Mouse (Mus musculus): ENCODE measurements around the gene Dmd.
A peak's percentile ranks its signal among the peaks of the same experiment; 100 is the strongest.

Gene Dmd

DNA sequence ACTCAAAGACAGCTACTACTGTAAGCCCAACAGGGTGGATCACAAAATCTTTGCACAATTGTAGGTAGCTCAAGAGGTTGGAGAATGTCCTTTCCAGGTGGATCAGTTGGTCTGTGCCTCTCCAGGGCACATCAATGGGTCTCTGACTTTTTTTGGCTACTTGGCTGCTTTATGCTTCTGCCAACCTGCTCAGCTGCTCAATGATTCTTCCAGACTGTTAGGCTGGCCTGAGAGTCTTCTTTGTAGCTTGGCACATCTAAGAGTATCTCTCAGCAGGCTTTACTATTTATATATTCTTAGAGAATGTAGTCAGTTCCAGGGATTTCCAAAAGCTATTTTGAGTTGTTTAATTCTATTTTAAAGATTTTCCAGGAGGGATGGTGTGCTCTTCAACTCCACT, 1416.3 kb downstream of the Dmd start:
- no peak for DNase-seq (ENCODE audit: low spot score in 2 of 2)

GRCm38 (mm10) chrX:84435608-84436007, 1486.9 kb downstream of the Dmd start:
- no peak for DNase-seq (ENCODE audit: low spot score in 2 of 2)

DNA sequence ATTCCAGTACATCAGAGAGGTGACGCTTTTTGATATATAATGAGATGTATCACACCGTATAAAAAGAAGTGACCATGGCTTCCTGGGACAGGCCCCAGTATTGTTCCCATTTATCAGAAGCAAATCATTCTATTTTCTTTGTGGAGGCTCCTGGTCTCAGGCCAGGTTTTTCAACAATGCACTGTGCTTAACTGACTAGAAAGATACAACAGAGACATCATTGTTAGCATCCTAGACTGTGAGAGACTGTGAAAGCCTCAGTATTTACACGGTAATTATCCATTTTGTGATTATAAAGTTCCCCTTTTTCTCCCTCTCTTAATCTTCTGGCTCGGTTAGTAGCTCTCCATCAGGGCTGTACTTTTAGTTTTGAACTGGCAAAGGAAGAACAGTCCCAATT, 1487.9 kb downstream of the Dmd start:
- no peak for DNase-seq (ENCODE audit: low spot score in 2 of 2)

DNA sequence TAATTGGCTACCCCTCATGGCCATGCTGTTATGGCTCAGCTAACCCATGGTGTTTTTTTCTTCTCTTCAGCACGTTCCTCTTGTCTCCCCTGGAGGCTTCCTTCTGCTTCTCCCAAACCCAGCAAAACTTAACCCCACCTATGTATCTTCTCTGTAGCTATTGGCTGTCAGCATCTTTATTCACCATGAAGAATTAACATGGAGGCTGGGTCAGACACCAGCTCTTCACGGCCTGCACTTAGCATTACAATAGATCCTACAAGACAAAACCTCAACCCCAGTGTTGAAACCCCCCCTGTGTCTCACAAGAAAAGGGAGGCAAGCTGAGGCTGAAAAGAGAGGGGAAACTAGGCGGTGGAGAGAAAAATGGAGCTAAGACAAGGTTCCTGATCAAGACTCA, 1494.3 kb downstream of the Dmd start:
- DNase-seq (ENCODE audit: low spot score in 2 of 2), result no peak

GRCm38 (mm10) chrX:84443985-84444384, 1495.3 kb downstream of the Dmd start:
- no peak for DNase-seq (ENCODE audit: low spot score in 2 of 2)

DNA sequence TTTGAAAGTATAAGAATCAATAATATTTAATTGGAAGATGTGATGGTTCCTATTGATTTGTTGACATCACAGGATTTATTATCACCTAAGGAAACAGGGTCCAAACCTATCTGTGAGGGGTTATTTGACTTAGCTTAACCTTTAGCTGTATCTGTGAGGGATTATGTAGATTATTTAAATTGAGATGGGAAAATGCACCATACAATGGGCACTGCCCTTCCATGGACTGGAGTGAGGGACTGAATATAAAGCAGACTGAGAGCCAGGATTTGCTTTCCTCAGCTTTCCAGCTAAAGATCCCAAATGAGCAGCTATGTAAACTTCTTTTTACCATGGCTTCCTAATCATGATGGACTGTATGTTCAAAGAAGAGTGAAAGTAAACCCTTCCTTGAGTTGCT, 1496.0 kb downstream of the Dmd start:
- no peak for DNase-seq (ENCODE audit: low spot score in 2 of 2)

- DNase-seq (ENCODE audit: low spot score in 2 of 2), result peak in 1 of 2 experiments; percentile 64
These were observed 1505.8 kb downstream of the Dmd start for GRCm38 (mm10) chrX:84454473-84454872.

GRCm38 (mm10) chrX:84514650-84515366, 1566.1 kb downstream of the Dmd start:
- DNase-seq (ENCODE audit: low spot score in 2 of 2), result no peak

GRCm38 (mm10) chrX:84551995-84552394, 1603.3 kb downstream of the Dmd start:
- DNase-seq (ENCODE audit: low spot score in 2 of 2), result no peak

DNA sequence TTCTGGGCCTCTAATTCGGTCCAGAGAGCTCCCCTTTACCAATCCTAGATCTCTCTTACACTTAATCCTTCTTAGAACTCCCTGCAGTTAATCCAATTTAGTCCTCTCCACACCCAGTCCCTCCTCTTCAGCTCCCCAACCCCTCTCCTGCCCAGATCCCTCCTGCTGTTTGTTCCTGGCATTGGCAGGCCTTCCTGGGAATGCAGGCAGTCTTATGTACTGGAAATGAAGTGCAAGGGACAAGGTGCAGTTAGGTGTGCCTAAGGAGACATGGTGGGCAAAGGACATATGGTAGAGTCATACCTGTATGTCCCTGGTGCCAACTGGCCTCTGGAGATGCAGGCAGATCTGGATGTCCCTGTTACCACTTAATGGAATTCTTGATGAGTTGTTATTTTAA, 1604.8 kb downstream of the Dmd start:
- DNase-seq (ENCODE audit: low spot score in 2 of 2), result no peak

DNA sequence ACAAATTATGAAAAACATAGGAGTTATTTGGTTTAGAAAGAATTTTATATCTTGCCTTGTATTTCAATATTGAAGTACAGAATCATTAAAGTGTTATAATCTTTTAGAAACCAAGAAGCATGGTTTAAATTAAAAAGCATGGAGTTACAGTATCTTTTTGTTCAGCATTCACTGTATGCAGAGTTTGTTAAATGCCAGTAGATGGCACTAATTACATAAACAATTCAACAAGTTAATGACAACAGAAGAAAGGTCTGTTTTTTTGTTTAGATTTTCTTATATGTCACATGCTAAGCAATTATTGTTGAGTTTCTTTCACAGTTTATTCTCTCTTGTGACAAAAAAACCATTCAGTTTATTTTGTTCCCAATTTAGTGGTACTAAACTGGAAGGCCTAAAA, 1649.8 kb downstream of the Dmd start:
- DNase-seq (ENCODE audit: low spot score in 2 of 2), result no peak

DNA sequence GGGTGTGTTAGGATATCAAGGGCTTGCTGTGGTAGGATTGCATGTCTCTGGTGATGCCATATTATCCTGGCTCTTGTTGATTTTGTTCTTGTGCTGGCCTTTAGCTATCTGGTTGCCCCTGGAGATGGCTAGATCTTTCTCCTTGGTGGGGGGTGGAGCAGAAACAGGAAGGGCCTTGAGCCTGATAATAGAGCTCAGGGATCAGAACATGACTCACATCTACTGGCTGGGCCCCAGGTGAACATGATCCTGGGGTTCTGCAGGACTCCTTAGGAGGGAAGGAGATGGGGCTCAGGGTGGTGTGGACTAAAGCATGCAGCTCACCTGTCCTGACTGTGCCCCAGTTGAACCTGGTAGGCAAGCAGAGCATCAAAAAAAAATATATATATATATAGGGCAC, 1691.8 kb downstream of the Dmd start:
- no peak for DNase-seq (ENCODE audit: low spot score in 2 of 2)

- DNase-seq (ENCODE audit: low spot score in 2 of 2), result no peak
These were observed 1799.0 kb downstream of the Dmd start for GRCm38 (mm10) chrX:84747683-84748082.

DNA sequence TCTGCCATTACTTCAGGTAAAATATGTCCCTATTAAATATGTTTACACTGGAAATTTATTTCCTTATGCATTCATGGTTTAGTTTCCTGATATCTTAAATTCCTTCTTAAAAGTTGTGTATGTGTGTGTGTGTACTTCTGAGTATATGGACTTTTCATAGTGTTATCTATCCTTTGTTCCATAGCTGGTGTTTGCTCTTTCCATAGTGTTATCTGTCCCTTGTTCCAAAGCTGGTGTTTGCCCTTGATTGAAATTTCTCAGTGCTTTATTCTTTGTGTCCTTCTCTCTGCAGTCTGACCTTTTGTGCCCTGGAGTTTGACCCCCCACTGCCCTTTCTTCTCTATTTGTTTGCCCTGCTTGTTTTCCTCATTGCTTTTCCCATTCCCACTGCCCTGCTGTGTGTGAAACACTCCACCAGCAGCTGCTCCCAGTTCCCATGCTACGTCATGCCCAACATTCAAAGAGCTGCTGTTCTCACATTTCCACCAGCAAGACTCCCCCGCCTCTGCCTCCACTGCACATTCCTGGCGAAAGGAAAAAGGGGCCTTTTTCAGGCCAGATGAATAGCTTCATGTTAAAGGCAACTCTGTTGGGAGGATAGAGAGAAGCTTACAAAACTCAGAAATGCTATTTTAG, 1911.5 kb downstream of the Dmd start:
- DNase-seq (ENCODE audit: low spot score in 2 of 2), result no peak

- no peak for DNase-seq (ENCODE audit: low spot score in 2 of 2)
These were observed 1924.4 kb downstream of the Dmd start for GRCm38 (mm10) chrX:84873090-84873489.

DNA sequence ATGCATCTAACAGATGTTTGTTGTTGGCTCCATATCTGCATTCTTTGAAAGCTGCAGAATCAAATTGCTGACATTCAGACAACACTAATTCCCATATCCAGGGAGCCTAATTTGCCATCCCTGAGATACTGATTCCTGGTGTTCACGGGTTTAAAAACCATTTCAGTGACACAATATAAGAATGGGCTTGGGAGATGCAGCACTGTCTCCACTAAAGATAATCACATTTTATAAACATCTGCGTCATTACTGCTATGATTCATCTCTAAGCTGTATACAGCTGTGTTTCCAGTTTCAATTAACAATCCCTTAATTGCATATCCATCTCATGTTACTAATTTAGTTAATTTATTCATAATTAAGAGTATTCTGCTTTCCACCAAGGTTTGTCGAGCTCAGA, 1929.5 kb downstream of the Dmd start:
- no peak for DNase-seq (ENCODE audit: low spot score in 2 of 2)

DNA sequence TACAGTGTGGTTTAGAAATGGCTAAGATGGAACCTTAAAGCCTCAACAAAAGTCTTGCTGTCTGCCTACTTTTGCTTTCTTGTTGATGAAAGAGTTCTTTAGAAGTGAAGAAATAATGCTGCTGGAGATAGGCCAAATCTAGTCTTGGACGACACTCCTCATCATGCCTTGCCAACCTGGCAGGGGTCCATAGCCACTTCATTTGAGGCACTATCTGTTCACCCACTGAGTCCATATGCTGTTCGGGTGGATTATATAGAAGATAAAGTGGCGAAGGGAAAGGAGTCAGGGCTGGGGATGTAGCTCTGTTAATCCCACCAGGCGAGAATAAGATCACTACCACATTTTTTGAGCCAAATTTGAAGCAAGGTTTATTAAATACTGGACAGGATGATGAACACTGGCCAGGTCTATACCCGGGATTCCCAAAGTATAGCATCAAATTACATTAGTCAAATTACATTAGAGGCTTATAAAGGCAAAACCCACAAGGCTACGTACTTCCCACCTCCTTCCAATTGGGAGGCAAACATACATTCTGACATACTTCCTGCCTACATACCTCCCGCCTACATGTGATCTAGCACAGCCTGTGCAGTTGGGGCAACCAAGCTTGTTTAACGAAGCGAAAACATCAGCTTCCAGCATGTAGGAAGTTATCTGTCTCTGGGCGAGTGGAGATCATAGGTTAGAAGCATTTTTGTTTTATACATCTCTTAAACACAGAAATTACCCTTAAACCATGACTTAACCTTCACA, 1984.2 kb downstream of the Dmd start:
- no peak for DNase-seq (ENCODE audit: low spot score in 2 of 2)

- DNase-seq (ENCODE audit: low spot score in 2 of 2), result no peak
These were observed 2011.9 kb downstream of the Dmd start for GRCm38 (mm10) chrX:84960557-84960956.

DNA sequence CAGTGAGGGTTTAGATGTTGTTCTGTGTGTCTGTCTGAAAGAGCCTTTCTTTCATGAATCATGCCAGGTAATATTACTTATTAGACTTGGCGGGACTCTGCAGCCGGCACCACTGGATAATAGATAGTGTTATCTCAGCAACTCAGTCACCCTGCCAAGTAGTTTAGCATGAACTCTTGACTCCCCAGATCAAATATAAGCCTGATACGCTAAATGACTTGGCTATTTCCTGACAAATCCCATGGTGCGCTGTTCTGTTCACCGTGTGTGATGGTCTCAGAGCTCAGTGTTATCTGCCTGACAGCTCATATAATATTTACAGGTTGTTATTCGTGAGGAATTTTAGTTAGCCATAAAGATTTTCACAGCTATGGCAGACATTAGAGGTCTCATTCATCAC, 2012.3 kb downstream of the Dmd start:
- no peak for DNase-seq (ENCODE audit: low spot score in 2 of 2)

- no peak for DNase-seq (ENCODE audit: low spot score in 2 of 2)
These were observed 2059.6 kb downstream of the Dmd start for GRCm38 (mm10) chrX:85008304-85008703.

- no peak for DNase-seq (ENCODE audit: low spot score in 2 of 2)
These were observed 2092.9 kb downstream of the Dmd start for GRCm38 (mm10) chrX:85041466-85042058.

GRCm38 (mm10) chrX:85046631-85047030, 2098.0 kb downstream of the Dmd start:
- DNase-seq (ENCODE audit: low spot score in 2 of 2), result no peak
